Mouse (Mus musculus): ENCODE results near the gene Slit3. TPM values are rescaled to one million over a fixed set of nuclear protein-coding genes. Genes with fewer than 3 reads are reported as not detected.

The Slit3 gene
- polyA plus RNA-seq, 1 experiment = 6.4 TPM

- Histone ChIP-seq H3K27ac (ENCODE audit: control insufficient read depth, insufficient read depth, low read length) (no peak overlapping the region), H3K4me3 (ENCODE audit: control insufficient read depth, insufficient read depth, low read length) (no peak overlapping the region), H3K4me1 (replicated peaks; ENCODE audit: control insufficient read depth, insufficient read depth, low read length) (no peaks in the 10 kb centered on the region), H3K36me3 (ENCODE audit: control insufficient read depth, insufficient read depth, low read length) (no peaks in the 10 kb centered on the region), H3K27me3 (ENCODE audit: control insufficient read depth, insufficient read depth, low read length) (no peaks in the 10 kb centered on the region)
- no peak for DNase-seq
- WGBS = 86% methylated on average over 10 of the region's 10 CpGs
- TF ChIP-seq POLR2A (IDR thresholded peaks at IDR 0.05; ENCODE audit: control insufficient read depth, extremely low read depth, insufficient read depth, low read length, poor library complexity) (no peak), CTCF (IDR thresholded peaks at IDR 0.05; ENCODE audit: borderline replicate concordance, control insufficient read depth, extremely low read depth, insufficient read depth, low read length, poor library complexity) (no peak)
Observed at GRCm38 (mm10) chr11:35496874-35497273, 375.9 kb downstream of the Slit3 start.

GRCm38 (mm10) chr11:35497961-35498360 lies 376.9 kb downstream of the Slit3 start:
- H3K4me3 ChIP-seq (ENCODE audit: control insufficient read depth, insufficient read depth, low read length) = no peak overlapping the region
- no peak for TF ChIP-seq CTCF (IDR thresholded peaks at IDR 0.05; ENCODE audit: borderline replicate concordance, control insufficient read depth, extremely low read depth, insufficient read depth, low read length, poor library complexity)
- H3K36me3 ChIP-seq (ENCODE audit: control insufficient read depth, insufficient read depth, low read length) = no peaks in the 10 kb centered on the region
- no peaks in the 10 kb centered on the region for H3K27me3 ChIP-seq (ENCODE audit: control insufficient read depth, insufficient read depth, low read length)
- H3K4me1 ChIP-seq (replicated peaks; ENCODE audit: control insufficient read depth, insufficient read depth, low read length) = no peaks in the 10 kb centered on the region
- no peak for DNase-seq
- 94% methylated on average over 8 of the region's 8 CpGs for WGBS
- no peak overlapping the region for H3K27ac ChIP-seq (ENCODE audit: control insufficient read depth, insufficient read depth, low read length)

GRCm38 (mm10) chr11:35502128-35502527 lies 381.1 kb downstream of the Slit3 start:
- Histone ChIP-seq H3K27me3 (ENCODE audit: control insufficient read depth, insufficient read depth, low read length) (no peaks in the 10 kb centered on the region), H3K4me1 (replicated peaks; ENCODE audit: control insufficient read depth, insufficient read depth, low read length) (peaks cover 5% of the 10 kb centered on the region; the same call in 1 of the 2 replicates), H3K4me3 (ENCODE audit: control insufficient read depth, insufficient read depth, low read length) (no peak overlapping the region), H3K27ac (ENCODE audit: control insufficient read depth, insufficient read depth, low read length) (no peak overlapping the region), H3K36me3 (ENCODE audit: control insufficient read depth, insufficient read depth, low read length) (no peaks in the 10 kb centered on the region)
- WGBS = 19% methylated on average over 3 of the region's 3 CpGs
- DNase-seq = no peak
- no peak for TF ChIP-seq CTCF (IDR thresholded peaks at IDR 0.05; ENCODE audit: borderline replicate concordance, control insufficient read depth, extremely low read depth, insufficient read depth, low read length, poor library complexity)
- TF ChIP-seq POLR2A (IDR thresholded peaks at IDR 0.05; ENCODE audit: control insufficient read depth, extremely low read depth, insufficient read depth, low read length, poor library complexity) = no peak

DNA sequence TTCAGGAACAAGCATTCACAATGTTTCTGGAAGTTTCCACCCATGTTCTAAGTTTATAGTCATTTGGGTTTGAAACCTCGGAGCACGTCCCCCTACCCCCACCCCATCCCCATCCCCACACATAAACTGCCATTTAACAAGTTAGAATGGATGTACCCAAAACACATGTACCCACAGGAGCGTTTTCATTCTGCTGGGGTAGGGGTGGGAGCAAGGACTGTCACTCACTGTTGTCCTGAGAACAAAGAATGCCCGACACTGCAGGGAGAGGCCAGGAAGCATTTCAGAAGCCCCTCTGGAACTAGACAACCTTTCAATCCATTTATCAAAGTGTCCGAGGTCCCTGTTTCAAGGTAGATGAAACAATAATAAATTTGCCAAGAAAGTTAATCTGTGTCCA lies 383.0 kb downstream of the Slit3 start:
- whole genome bisulfite sequencing = 89% methylated on average over 5 of the region's 5 CpGs
- DNase-seq = no peak
- H3K4me3 ChIP-seq (ENCODE audit: control insufficient read depth, insufficient read depth, low read length) = no peak overlapping the region
- TF ChIP-seq CTCF (IDR thresholded peaks at IDR 0.05; ENCODE audit: borderline replicate concordance, control insufficient read depth, extremely low read depth, insufficient read depth, low read length, poor library complexity) (no peak), POLR2A (IDR thresholded peaks at IDR 0.05; ENCODE audit: control insufficient read depth, extremely low read depth, insufficient read depth, low read length, poor library complexity) (no peak)
- no peaks in the 10 kb centered on the region for H3K27me3 ChIP-seq (ENCODE audit: control insufficient read depth, insufficient read depth, low read length)
- H3K36me3 ChIP-seq (ENCODE audit: control insufficient read depth, insufficient read depth, low read length) = no peaks in the 10 kb centered on the region
- H3K4me1 ChIP-seq (replicated peaks; ENCODE audit: control insufficient read depth, insufficient read depth, low read length) = peaks cover 5% of the 10 kb centered on the region; the same call in 1 of the 2 replicates
- no peak overlapping the region for H3K27ac ChIP-seq (ENCODE audit: control insufficient read depth, insufficient read depth, low read length)

DNA sequence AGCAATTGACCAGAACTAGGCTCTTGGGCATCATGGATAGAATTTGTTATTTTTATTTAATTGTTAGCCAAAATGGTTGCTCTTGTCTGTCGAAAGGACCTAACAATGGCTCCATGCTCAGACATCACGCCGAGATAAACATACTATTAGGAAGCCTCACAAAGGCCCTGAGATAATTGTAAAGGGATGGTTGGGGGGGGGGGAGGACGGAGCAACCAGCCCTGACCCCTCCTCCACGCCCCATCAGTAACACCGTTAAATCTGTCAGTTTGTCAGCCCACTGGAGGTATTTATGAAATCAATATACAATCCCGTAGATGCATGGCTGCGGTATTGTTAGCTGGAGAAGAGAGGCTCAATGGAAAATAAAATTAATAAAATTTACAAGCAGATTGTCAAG lies 383.9 kb downstream of the Slit3 start:
- TF ChIP-seq POLR2A (IDR thresholded peaks at IDR 0.05; ENCODE audit: control insufficient read depth, extremely low read depth, insufficient read depth, low read length, poor library complexity) (no peak), CTCF (IDR thresholded peaks at IDR 0.05; ENCODE audit: borderline replicate concordance, control insufficient read depth, extremely low read depth, insufficient read depth, low read length, poor library complexity) (no peak)
- Histone ChIP-seq H3K4me1 (replicated peaks; ENCODE audit: control insufficient read depth, insufficient read depth, low read length) (peaks cover 5% of the 10 kb centered on the region; the same call in 1 of the 2 replicates), H3K36me3 (ENCODE audit: control insufficient read depth, insufficient read depth, low read length) (no peaks in the 10 kb centered on the region), H3K4me3 (ENCODE audit: control insufficient read depth, insufficient read depth, low read length) (no peak overlapping the region), H3K27ac (ENCODE audit: control insufficient read depth, insufficient read depth, low read length) (no peak overlapping the region), H3K27me3 (ENCODE audit: control insufficient read depth, insufficient read depth, low read length) (no peaks in the 10 kb centered on the region)
- WGBS = 55% methylated on average over 8 of the region's 8 CpGs
- DNase-seq = no peak

- TF ChIP-seq CTCF (IDR thresholded peaks at IDR 0.05; ENCODE audit: borderline replicate concordance, control insufficient read depth, extremely low read depth, insufficient read depth, low read length, poor library complexity) (no peak), POLR2A (IDR thresholded peaks at IDR 0.05; ENCODE audit: control insufficient read depth, extremely low read depth, insufficient read depth, low read length, poor library complexity) (no peak)
- 7% methylated on average over 4 of the region's 4 CpGs for WGBS
- peak; percentile 56 for DNase-seq
- Histone ChIP-seq H3K4me3 (ENCODE audit: control insufficient read depth, insufficient read depth, low read length) (no peak overlapping the region), H3K36me3 (ENCODE audit: control insufficient read depth, insufficient read depth, low read length) (no peaks in the 10 kb centered on the region), H3K27me3 (ENCODE audit: control insufficient read depth, insufficient read depth, low read length) (no peaks in the 10 kb centered on the region), H3K27ac (ENCODE audit: control insufficient read depth, insufficient read depth, low read length) (no peak overlapping the region), H3K4me1 (replicated peaks; ENCODE audit: control insufficient read depth, insufficient read depth, low read length) (peaks cover 5% of the 10 kb centered on the region; the same call in 1 of the 2 replicates)
Observed at GRCm38 (mm10) chr11:35505316-35505715, 384.3 kb downstream of the Slit3 start.

DNA sequence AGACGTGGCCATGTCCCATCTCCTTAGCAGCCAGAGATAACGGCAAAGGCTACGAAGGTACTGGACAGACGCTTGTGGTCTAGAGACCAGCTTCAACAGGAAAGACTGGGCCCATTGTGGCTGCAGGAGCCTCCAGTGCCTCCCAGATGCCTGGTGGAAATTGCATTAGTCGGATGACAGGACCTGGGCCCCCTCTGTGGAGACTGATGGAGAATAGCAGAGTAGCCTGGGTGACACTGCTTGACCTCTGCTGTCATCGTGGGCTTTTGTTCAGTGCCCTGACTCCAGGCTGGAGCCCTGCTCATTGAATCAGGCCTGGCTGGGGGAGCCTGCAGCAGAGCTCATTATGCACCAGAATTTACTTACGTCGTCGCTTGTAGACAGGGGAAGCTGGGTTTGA lies 384.8 kb downstream of the Slit3 start:
- no peak for TF ChIP-seq CTCF (IDR thresholded peaks at IDR 0.05; ENCODE audit: borderline replicate concordance, control insufficient read depth, extremely low read depth, insufficient read depth, low read length, poor library complexity)
- TF ChIP-seq POLR2A (IDR thresholded peaks at IDR 0.05; ENCODE audit: control insufficient read depth, extremely low read depth, insufficient read depth, low read length, poor library complexity) = no peak
- Histone ChIP-seq H3K27ac (ENCODE audit: control insufficient read depth, insufficient read depth, low read length) (no peak overlapping the region), H3K36me3 (ENCODE audit: control insufficient read depth, insufficient read depth, low read length) (no peaks in the 10 kb centered on the region), H3K4me3 (ENCODE audit: control insufficient read depth, insufficient read depth, low read length) (no peak overlapping the region), H3K4me1 (replicated peaks; ENCODE audit: control insufficient read depth, insufficient read depth, low read length) (peaks cover 5% of the 10 kb centered on the region; the same call in 1 of the 2 replicates), H3K27me3 (ENCODE audit: control insufficient read depth, insufficient read depth, low read length) (no peaks in the 10 kb centered on the region)
- DNase-seq = no peak
- WGBS = 22% methylated on average over 9 of the region's 9 CpGs

Data from thymus, adult 2 months (tissue).